Mouse (Mus musculus) forebrain, embryonic 10.5 days (tissue): ENCODE results near the gene Olfr370. TPM values are rescaled to one million over a fixed set of nuclear protein-coding genes. Genes with fewer than 3 reads are reported as not detected.
A peak's percentile ranks its signal among the peaks of the same experiment; 100 is the strongest.

Source experiments
- DNase-seq: peaks from one replicate; pipeline ENCODE4 v3.0.0-alpha.2; 2017; ENCODE audit warnings: low spot score; ENCODE audit errors: extremely low spot score
- H3K27ac ChIP-seq: fragments of 300-500 bp; sonication (generic); 2 replicates; pipeline ENCODE4 v1.5.1; 2016; ENCODE audit warnings: mild to moderate bottlenecking
- H3K27me3 ChIP-seq: fragments of 300-500 bp; sonication (generic); 2 replicates; pipeline ENCODE4 v1.6.1; 2016; ENCODE audit warnings: mild to moderate bottlenecking; ENCODE audit not compliant: poor library complexity, severe bottlenecking
- H3K36me3 ChIP-seq: fragments of 300-500 bp; sonication (generic); replicated peaks from 2 replicates; pipeline ENCODE4 v1.6.1; 2016; ENCODE audit warnings: mild to moderate bottlenecking, moderate library complexity
- H3K4me1 ChIP-seq: fragments of 300-500 bp; sonication (generic); 2 replicates; pipeline ENCODE4 v1.6.1; 2016
- H3K4me3 ChIP-seq: fragments of 300-500 bp; sonication (generic); 2 replicates; pipeline ENCODE4 v1.5.1; 2016; ENCODE audit warnings: mild to moderate bottlenecking, moderate library complexity
- H3K9me3 ChIP-seq: fragments of 300-500 bp; sonication (generic); 2 replicates; pipeline ENCODE4 v1.6.1; 2016; ENCODE audit warnings: mild to moderate bottlenecking, moderate library complexity
- WGBS: fragments of 180-500 bp; shearing (Covaris S2); methylation state at CpG from one replicate; pipeline ENCODE4 v1.1.7; 2016; 5-methylcytosine and 5-hydroxymethylcytosine counted together
- polyA plus RNA-seq: library from polyadenylated mRNA; unstranded; fragments of >200 nt; fragmentation: Nextera tagmentation; extraction: Ambion mirVana; gene quantifications from 2 replicates; pipeline ENCODE4 v1.2.1, GENCODE M21; 2016

Olfr370 gene
- polyA plus RNA-seq, 1 experiment from 2014 or later, result not detected

DNA sequence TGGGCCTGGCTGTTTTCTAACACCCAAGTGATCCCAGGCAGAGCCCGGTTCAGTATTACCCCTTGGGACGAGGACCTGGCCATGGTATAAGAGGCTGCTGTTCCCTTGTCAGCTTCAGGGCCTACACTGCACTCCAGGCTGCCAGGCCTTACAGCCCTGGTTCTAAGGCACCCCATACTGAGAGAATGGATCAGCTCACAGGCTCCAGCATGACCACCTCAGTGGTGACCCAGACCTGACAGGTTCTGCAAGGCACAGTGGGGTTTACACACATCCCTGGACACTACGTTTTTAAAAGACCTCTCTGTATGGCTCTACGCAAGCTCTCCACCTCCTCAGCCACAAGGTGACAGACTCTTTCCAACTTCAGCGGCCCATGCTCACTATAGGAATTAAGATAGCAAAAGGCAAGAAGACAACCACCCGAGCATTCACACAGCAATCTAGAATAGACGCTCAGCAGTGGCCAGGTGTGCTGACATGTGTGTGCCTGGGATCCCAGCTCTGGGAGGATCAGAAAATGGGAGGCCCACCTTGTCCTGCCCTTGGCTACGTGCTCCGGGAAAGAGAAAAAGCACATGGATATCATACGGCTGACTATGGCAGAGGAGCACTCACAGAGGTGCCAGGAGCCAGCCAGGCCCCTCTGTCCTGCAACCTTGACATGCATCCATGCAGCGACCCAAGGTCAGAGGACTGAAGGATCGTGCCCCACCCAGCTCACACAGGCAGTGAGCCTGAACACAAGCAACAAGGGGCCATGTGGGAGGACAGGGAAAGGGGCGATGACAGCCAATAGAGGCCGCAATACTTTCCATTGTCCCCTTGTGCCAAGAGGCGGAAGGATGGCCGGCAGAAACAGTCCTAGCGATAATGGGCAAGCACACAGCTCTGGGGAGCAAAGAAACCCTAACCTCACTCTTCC lies 42.8 kb downstream of the Olfr370 start:
- Histone ChIP-seq H3K36me3 (peaks cover 70% of the 10 kb centered on the region), H3K9me3 (no peaks in the 10 kb centered on the region), H3K27me3 (no peaks in the 10 kb centered on the region), H3K27ac (no peak overlapping the region), H3K4me1 (peaks cover 74% of the 10 kb centered on the region), H3K4me3 (no peak overlapping the region)
- DNase-seq, result peak; percentile 13
- WGBS, result 82% methylated on average over 17 of the region's 17 CpGs

GRCm38 (mm10) chr8:83579676-83580075 lies 44.1 kb downstream of the Olfr370 start:
- H3K4me1 ChIP-seq, result peaks cover 66% of the 10 kb centered on the region
- DNase-seq, result no peak
- no peak overlapping the region for H3K4me3 ChIP-seq
- WGBS, result 91% methylated on average over 8 of the region's 8 CpGs
- H3K27me3 ChIP-seq, result no peaks in the 10 kb centered on the region
- H3K27ac ChIP-seq, result no peak overlapping the region
- no peaks in the 10 kb centered on the region for H3K9me3 ChIP-seq
- H3K36me3 ChIP-seq, result peaks cover 68% of the 10 kb centered on the region

- peaks cover 56% of the 10 kb centered on the region for H3K4me1 ChIP-seq
These were observed 45.2 kb downstream of the Olfr370 start for GRCm38 (mm10) chr8:83580826-83581225.

DNA sequence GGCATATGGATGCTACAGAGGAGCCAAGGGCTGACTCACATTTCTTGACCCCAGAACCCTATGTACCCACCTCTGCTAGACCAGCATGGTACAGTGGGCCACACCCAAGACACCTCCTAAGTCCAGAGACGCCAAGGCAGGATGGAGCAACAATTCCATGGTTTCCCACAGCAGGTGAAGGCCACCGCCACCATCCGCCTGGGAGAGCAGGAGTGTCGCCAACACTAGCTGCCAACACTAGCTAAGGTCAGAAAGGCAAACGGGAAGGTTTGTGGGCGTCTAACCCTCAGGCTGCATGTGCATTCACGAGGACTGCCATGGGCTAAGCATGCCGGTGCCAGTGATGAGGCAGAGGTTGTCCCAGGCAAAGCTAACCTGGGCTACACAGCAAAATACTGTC lies 46.6 kb downstream of the Olfr370 start:
- no peak for DNase-seq
- WGBS, result 88% methylated on average over 8 of the region's 8 CpGs
- Histone ChIP-seq H3K36me3 (peaks cover 77% of the 10 kb centered on the region), H3K4me1 (peaks cover 42% of the 10 kb centered on the region), H3K27me3 (no peaks in the 10 kb centered on the region), H3K27ac (no peak overlapping the region), H3K9me3 (no peaks in the 10 kb centered on the region), H3K4me3 (no peak overlapping the region)

More at GRCm38 (mm10) chr8:83580826-83581225, 45.2 kb downstream of the Olfr370 start:
- no peaks in the 10 kb centered on the region for H3K27me3 ChIP-seq
- H3K4me3 ChIP-seq, result no peak overlapping the region
- peaks cover 68% of the 10 kb centered on the region for H3K36me3 ChIP-seq
- H3K27ac ChIP-seq, result 0 out of 2 replicates have a peak overlapping the region, but pooled peaks have one; percentile 11
- no peaks in the 10 kb centered on the region for H3K9me3 ChIP-seq
- DNase-seq, result no peak
- WGBS, result 90% methylated on average over 8 of the region's 8 CpGs

- no peaks in the 10 kb centered on the region for H3K27me3 ChIP-seq
- peaks cover 40% of the 10 kb centered on the region for H3K4me1 ChIP-seq
- no peaks in the 10 kb centered on the region for H3K9me3 ChIP-seq
- no peak overlapping the region for H3K27ac ChIP-seq
- H3K4me3 ChIP-seq, result no peak overlapping the region
- H3K36me3 ChIP-seq, result peaks cover 85% of the 10 kb centered on the region
- DNase-seq, result no peak
- WGBS, result 92% methylated on average over 15 of the region's 15 CpGs
These were observed 47.7 kb downstream of the Olfr370 start for GRCm38 (mm10) chr8:83583236-83583635.

- Histone ChIP-seq H3K27me3 (no peaks in the 10 kb centered on the region), H3K27ac (no peak overlapping the region), H3K36me3 (peaks cover 88% of the 10 kb centered on the region), H3K4me1 (peaks cover 26% of the 10 kb centered on the region), H3K4me3 (no peak overlapping the region), H3K9me3 (no peaks in the 10 kb centered on the region)
- DNase-seq, result no peak
- WGBS, result 96% methylated on average over 1 of the region's 1 CpGs
These were observed 49.2 kb downstream of the Olfr370 start for GRCm38 (mm10) chr8:83584771-83585170.

GRCm38 (mm10) chr8:83585333-83585732 lies 49.8 kb downstream of the Olfr370 start:
- H3K4me3 ChIP-seq, result no peak overlapping the region
- H3K9me3 ChIP-seq, result no peaks in the 10 kb centered on the region
- WGBS, result 89% methylated on average over 3 of the region's 3 CpGs
- H3K27ac ChIP-seq, result no peak overlapping the region
- no peaks in the 10 kb centered on the region for H3K27me3 ChIP-seq
- no peak for DNase-seq
- H3K4me1 ChIP-seq, result peaks cover 28% of the 10 kb centered on the region
- H3K36me3 ChIP-seq, result peaks cover 88% of the 10 kb centered on the region

GRCm38 (mm10) chr8:83587644-83588043 lies 52.1 kb downstream of the Olfr370 start:
- Histone ChIP-seq H3K9me3 (no peaks in the 10 kb centered on the region), H3K27ac (no peak overlapping the region), H3K36me3 (peaks cover 94% of the 10 kb centered on the region), H3K27me3 (no peaks in the 10 kb centered on the region), H3K4me3 (no peak overlapping the region), H3K4me1 (peaks cover 27% of the 10 kb centered on the region)
- WGBS, result 88% methylated on average over 6 of the region's 6 CpGs
- no peak for DNase-seq

- H3K4me1 ChIP-seq, result peaks cover 36% of the 10 kb centered on the region
- WGBS, result 90% methylated on average over 5 of the region's 5 CpGs
- peaks cover 81% of the 10 kb centered on the region for H3K36me3 ChIP-seq
These were observed 53.3 kb downstream of the Olfr370 start for GRCm38 (mm10) chr8:83588886-83589285.

DNA sequence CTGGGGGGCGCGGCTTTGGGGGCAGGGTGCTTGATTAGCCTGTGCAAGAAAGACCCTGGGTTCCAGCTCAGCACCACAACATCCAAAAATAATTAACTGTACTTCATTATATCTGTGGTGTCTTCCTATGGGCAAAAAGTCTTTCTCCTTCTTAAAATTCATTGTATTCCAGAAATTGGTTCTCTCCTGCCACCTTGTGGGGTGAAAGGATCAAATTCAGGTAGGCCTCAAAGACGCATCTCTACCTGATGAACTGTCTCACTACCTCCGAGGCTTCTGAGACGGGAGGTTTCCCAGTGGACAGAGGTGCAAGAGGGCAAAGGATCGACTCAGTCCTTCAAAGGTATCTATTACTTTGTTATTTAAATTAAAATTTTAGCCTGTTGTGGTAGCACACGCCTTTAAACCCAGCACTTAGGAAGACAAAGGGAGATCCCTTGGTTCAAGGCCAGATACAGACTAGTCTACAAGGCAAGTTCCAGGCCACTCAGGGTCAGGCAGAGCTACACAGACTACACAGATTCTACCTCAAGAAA lies 55.0 kb downstream of the Olfr370 start:
- Histone ChIP-seq H3K4me3 (no peak overlapping the region), H3K9me3 (no peaks in the 10 kb centered on the region), H3K4me1 (peaks cover 39% of the 10 kb centered on the region), H3K36me3 (peaks cover 66% of the 10 kb centered on the region), H3K27ac (no peak overlapping the region), H3K27me3 (no peaks in the 10 kb centered on the region)
- no peak for DNase-seq
- 87% methylated on average over 7 of the region's 7 CpGs for WGBS

More at GRCm38 (mm10) chr8:83588886-83589285, 53.3 kb downstream of the Olfr370 start:
- H3K9me3 ChIP-seq, result no peaks in the 10 kb centered on the region
- H3K27ac ChIP-seq, result no peak overlapping the region
- no peak for DNase-seq
- H3K4me3 ChIP-seq, result no peak overlapping the region
- H3K27me3 ChIP-seq, result no peaks in the 10 kb centered on the region

- Histone ChIP-seq H3K36me3 (peaks cover 45% of the 10 kb centered on the region), H3K27me3 (no peaks in the 10 kb centered on the region), H3K4me1 (peaks cover 40% of the 10 kb centered on the region), H3K9me3 (no peaks in the 10 kb centered on the region), H3K4me3 (peak overlapping the region; percentile 88), H3K27ac (peak overlapping the region; percentile 66; the same call in 1 of the 2 replicates)
- WGBS, result 74% methylated on average over 3 of the region's 3 CpGs
- no peak for DNase-seq
These were observed 57.1 kb downstream of the Olfr370 start for GRCm38 (mm10) chr8:83592682-83593081.

GRCm38 (mm10) chr8:83593325-83594166 lies 58.0 kb downstream of the Olfr370 start:
- DNase-seq, result no peak
- Histone ChIP-seq H3K27me3 (no peaks in the 10 kb centered on the region), H3K9me3 (no peaks in the 10 kb centered on the region), H3K36me3 (peaks cover 36% of the 10 kb centered on the region), H3K27ac (peak overlapping the region; percentile 96), H3K4me3 (peak overlapping the region; percentile 88), H3K4me1 (peaks cover 42% of the 10 kb centered on the region)
- WGBS, result 8% methylated on average over 22 of the region's 22 CpGs
